Mouse (Mus musculus) liver, embryonic 11.5 days (tissue): ENCODE measurements around the gene Tmem168. TPM values are rescaled to one million over a fixed set of nuclear protein-coding genes. Genes with fewer than 3 reads are reported as not detected.

Experiments used
- ATAC-seq: fragments of 200-750 bp; cut with Nextera tagmentation; replicated peaks from 2 replicates; pipeline ENCODE4 v1.8.0; 2017; ENCODE audit warnings: moderate number of reproducible peaks, mild to moderate bottlenecking, moderate TSS enrichment, moderate library complexity; ENCODE audit not compliant: low FRiP score
- DNase-seq: peaks from one replicate; pipeline ENCODE4 v3.0.0-alpha.2; 2017; ENCODE audit warnings: low spot score
- H3K27ac ChIP-seq: fragments of 300-500 bp; sonication (generic); 2 replicates; pipeline ENCODE4 v1.5.1; 2014; ENCODE audit warnings: mild to moderate bottlenecking, low read depth, low read length, control low read depth
- H3K27me3 ChIP-seq: fragments of 300-500 bp; sonication (generic); replicated peaks from 2 replicates; pipeline ENCODE4 v1.6.1; 2014; ENCODE audit warnings: low read length, mixed read lengths; ENCODE audit not compliant: control insufficient read depth, insufficient read depth
- H3K36me3 ChIP-seq: fragments of 300-500 bp; sonication (generic); 2 replicates; pipeline ENCODE4 v1.6.1; 2014; ENCODE audit warnings: mild to moderate bottlenecking, low read length, moderate library complexity, mixed read lengths; ENCODE audit not compliant: control insufficient read depth, insufficient read depth
- H3K4me1 ChIP-seq: fragments of 300-500 bp; sonication (generic); replicated peaks from 2 replicates; pipeline ENCODE4 v1.6.1; 2014; ENCODE audit warnings: low read length, mixed read lengths; ENCODE audit not compliant: control insufficient read depth, insufficient read depth
- H3K4me2 ChIP-seq: fragments of 300-500 bp; sonication (generic); 2 replicates; pipeline ENCODE4 v1.6.1; 2014; ENCODE audit warnings: mild to moderate bottlenecking, control low read depth, moderate library complexity
- H3K4me3 ChIP-seq: fragments of 300-500 bp; sonication (generic); 2 replicates; pipeline ENCODE4 v1.5.1; 2014; ENCODE audit warnings: low read depth, low read length, control low read depth
- H3K9ac ChIP-seq: fragments of 300-500 bp; sonication (generic); 2 replicates; pipeline ENCODE4 v1.6.1; 2014; ENCODE audit warnings: low read depth, low read length, control low read depth
- H3K9me3 ChIP-seq: fragments of 300-500 bp; sonication (generic); 2 replicates; pipeline ENCODE4 v1.6.1; 2016; ENCODE audit warnings: low read length, inconsistent platforms, mixed read lengths; ENCODE audit not compliant: control insufficient read depth
- WGBS: fragments of 180-500 bp; shearing (Covaris S2); extraction: QIAGEN DNeasy Blood & Tissue Kit; methylation state at CpG from one replicate; pipeline ENCODE4 v1.1.7; 2014; 5-methylcytosine and 5-hydroxymethylcytosine counted together
- polyA plus RNA-seq: library from polyadenylated mRNA; unstranded; fragments of >200 nt; fragmentation: Nextera tagmentation; extraction: Ambion mirVana; gene quantifications from 2 replicates; pipeline ENCODE4 v1.2.1, GENCODE M21; 2014

Tmem168 gene
- 29.1 and 32.3 TPM in 2 replicates for polyA plus RNA-seq

GRCm38 (mm10) chr6:13607621-13608493 lies at the start of gene Tmem168:
TSS of gene Tmem168 (minus strand) at chr6:13608100.
- DNase-seq, result peak; percentile 91
- no peaks in the 10 kb centered on the region for H3K27me3 ChIP-seq

GRCm38 (mm10) chr6:13654081-13654480 lies 46.2 kb upstream of the Tmem168 start:
- no peak overlapping the region for H3K27ac ChIP-seq
- no peaks in the 10 kb centered on the region for H3K4me1 ChIP-seq
- no peaks in the 10 kb centered on the region for H3K9me3 ChIP-seq
- no peak for DNase-seq
- H3K27me3 ChIP-seq, result no peaks in the 10 kb centered on the region
- ATAC-seq, result no peak
- no peak overlapping the region for H3K4me2 ChIP-seq
- no peaks in the 10 kb centered on the region for H3K36me3 ChIP-seq
- no peak overlapping the region for H3K4me3 ChIP-seq
- no peak overlapping the region for H3K9ac ChIP-seq

More at GRCm38 (mm10) chr6:13607621-13608493, at the start of gene Tmem168:
- H3K27ac ChIP-seq, result peak within 1 kb of the TSS; percentile 88
- H3K36me3 ChIP-seq, result 0 out of 2 replicates have a peak, but pooled peaks cover 4% of the 10 kb centered on the region
- 3% methylated on average over 71 of the region's 71 CpGs for WGBS
- H3K4me1 ChIP-seq, result peaks cover 14% of the 10 kb centered on the region
- ATAC-seq, result peak; percentile 95
- H3K9ac ChIP-seq, result peak within 1 kb of the TSS; percentile 91
- H3K9me3 ChIP-seq, result no peaks in the 10 kb centered on the region
- H3K4me2 ChIP-seq, result peak within 1 kb of the TSS; percentile 80
- H3K4me3 ChIP-seq, result peak within 1 kb of the TSS; percentile 80

GRCm38 (mm10) chr6:13652284-13652683 lies 44.4 kb upstream of the Tmem168 start:
- Histone ChIP-seq H3K4me3 (no peak overlapping the region), H3K4me2 (no peak overlapping the region), H3K27ac (no peak overlapping the region), H3K27me3 (no peaks in the 10 kb centered on the region), H3K9ac (no peak overlapping the region), H3K36me3 (no peaks in the 10 kb centered on the region), H3K4me1 (no peaks in the 10 kb centered on the region), H3K9me3 (no peaks in the 10 kb centered on the region)
- DNase-seq (no peak), ATAC-seq (peak; percentile 61; the same call in 1 of the 2 replicates)
- WGBS, result 83% methylated on average over 3 of the region's 3 CpGs

GRCm38 (mm10) chr6:13650854-13651253 lies 43.0 kb upstream of the Tmem168 start:
- ATAC-seq, result no peak
- no peak overlapping the region for H3K9ac ChIP-seq
- no peaks in the 10 kb centered on the region for H3K27me3 ChIP-seq
- WGBS, result 96% methylated on average over 3 of the region's 3 CpGs
- no peak overlapping the region for H3K4me3 ChIP-seq
- DNase-seq, result no peak
- H3K4me1 ChIP-seq, result no peaks in the 10 kb centered on the region
- no peaks in the 10 kb centered on the region for H3K36me3 ChIP-seq
- H3K27ac ChIP-seq, result no peak overlapping the region
- H3K9me3 ChIP-seq, result no peaks in the 10 kb centered on the region
- no peak overlapping the region for H3K4me2 ChIP-seq

GRCm38 (mm10) chr6:13648305-13648704 lies 40.4 kb upstream of the Tmem168 start:
- Histone ChIP-seq H3K27me3 (no peaks in the 10 kb centered on the region), H3K9me3 (no peaks in the 10 kb centered on the region), H3K4me3 (no peak overlapping the region), H3K4me1 (no peaks in the 10 kb centered on the region), H3K27ac (no peak overlapping the region), H3K9ac (no peak overlapping the region), H3K36me3 (no peaks in the 10 kb centered on the region), H3K4me2 (no peak overlapping the region)
- ATAC-seq, result no peak
- DNase-seq, result no peak

GRCm38 (mm10) chr6:13636582-13636989 lies 28.7 kb upstream of the Tmem168 start:
- DNase-seq, result no peak
- 55% methylated on average over 3 of the region's 3 CpGs for WGBS
- ATAC-seq, result peak; percentile 57
- Histone ChIP-seq H3K4me3 (no peak overlapping the region), H3K27ac (no peak overlapping the region), H3K9me3 (no peaks in the 10 kb centered on the region), H3K36me3 (no peaks in the 10 kb centered on the region), H3K4me2 (no peak overlapping the region), H3K27me3 (no peaks in the 10 kb centered on the region), H3K4me1 (no peaks in the 10 kb centered on the region), H3K9ac (no peak overlapping the region)

DNA sequence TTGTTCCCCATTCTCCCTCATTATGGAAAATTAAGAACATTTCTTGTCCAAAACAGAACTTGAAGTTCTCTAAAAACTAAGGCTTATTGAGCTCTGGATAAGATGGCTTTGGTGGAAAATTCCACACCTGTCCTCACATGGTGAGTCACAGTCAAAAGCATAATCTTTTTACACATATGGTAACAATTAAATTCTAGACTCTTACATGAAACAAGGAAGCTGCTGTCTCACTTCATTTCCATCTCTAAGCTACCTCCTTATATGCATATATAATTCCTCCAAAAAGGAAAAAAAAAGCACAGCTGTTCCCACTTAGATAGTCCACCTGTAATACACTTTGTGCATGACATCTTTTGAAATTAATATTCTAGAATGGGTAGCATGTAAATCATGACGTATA lies 24.7 kb upstream of the Tmem168 start:
- H3K27me3 ChIP-seq, result no peaks in the 10 kb centered on the region
- ATAC-seq, result no peak
- no peak overlapping the region for H3K4me2 ChIP-seq
- no peak overlapping the region for H3K4me3 ChIP-seq
- no peak overlapping the region for H3K27ac ChIP-seq
- H3K36me3 ChIP-seq, result peaks cover 6% of the 10 kb centered on the region; the same call in 1 of the 2 replicates
- no peaks in the 10 kb centered on the region for H3K4me1 ChIP-seq
- 89% methylated on average over 1 of the region's 1 CpGs for WGBS
- DNase-seq, result no peak
- no peaks in the 10 kb centered on the region for H3K9me3 ChIP-seq
- no peak overlapping the region for H3K9ac ChIP-seq

- Histone ChIP-seq H3K9me3 (no peaks in the 10 kb centered on the region), H3K36me3 (peaks cover 6% of the 10 kb centered on the region; the same call in 1 of the 2 replicates), H3K4me1 (no peaks in the 10 kb centered on the region), H3K27me3 (no peaks in the 10 kb centered on the region), H3K9ac (no peak overlapping the region), H3K4me3 (no peak overlapping the region), H3K27ac (no peak overlapping the region), H3K4me2 (no peak overlapping the region)
- ATAC-seq (no peak), DNase-seq (no peak)
- 74% methylated on average over 2 of the region's 2 CpGs for WGBS
Measured at GRCm38 (mm10) chr6:13630607-13631006, 22.7 kb upstream of the Tmem168 start.

DNA sequence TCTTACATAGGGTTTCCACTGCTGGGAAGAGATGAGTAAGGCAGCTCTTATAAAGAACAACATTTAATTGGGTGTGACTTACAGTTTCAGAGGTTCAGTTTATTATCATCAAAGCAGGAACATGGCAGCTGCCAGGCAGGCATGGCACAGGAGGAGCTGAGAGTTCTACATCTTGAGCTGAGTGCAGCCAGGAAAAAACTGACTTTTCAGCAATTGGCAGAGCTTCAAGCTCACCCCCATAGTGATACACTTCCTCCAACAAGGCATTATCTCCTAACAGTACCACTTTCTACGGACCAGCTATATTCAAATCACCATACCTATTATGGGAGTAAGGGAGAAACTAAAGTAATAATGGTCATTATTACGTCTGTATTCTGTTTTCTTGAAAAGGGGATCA lies 11.7 kb upstream of the Tmem168 start:
- no peak overlapping the region for H3K9ac ChIP-seq
- no peaks in the 10 kb centered on the region for H3K27me3 ChIP-seq
- no peak overlapping the region for H3K27ac ChIP-seq
- no peaks in the 10 kb centered on the region for H3K36me3 ChIP-seq
- H3K4me2 ChIP-seq, result no peak overlapping the region
- DNase-seq (no peak), ATAC-seq (no peak)
- no peaks in the 10 kb centered on the region for H3K9me3 ChIP-seq
- no peak overlapping the region for H3K4me3 ChIP-seq
- no peaks in the 10 kb centered on the region; the same call in 1 of the 2 replicates for H3K4me1 ChIP-seq
- 78% methylated on average over 2 of the region's 2 CpGs for WGBS
